ENCODE assay signal across 19 mouse cellular contexts in genomic region chr13:24497001-24497400, GRCm38 (mm10).
A peak's percentile ranks its signal among the peaks of the same experiment; 100 is the strongest.
DNase-seq lines count a peak whose midpoint lies in the region; ATAC-seq lines count a peak whose summit lies in the region.
"Had no signal": no experiment of that assay in that cellular context is flagged by ENCODE, and none has a peak within 500 bp of the region (broad histone marks: within the 10 kb centered on the region; RNA-seq: fewer than 3 reads in every experiment).

No protein-coding gene starts in this region.

- DNase-seq in MEL-GATA-1-ER (ENCODE audit: extremely low read depth, low read depth): peak; percentile 62
- DNase-seq in thymus, postnatal 0 days (ENCODE audit: low spot score): peak; percentile 70
- no peak for DNase-seq in MN1 (ENCODE audit: low spot score)
- no peak for DNase-seq in gastrocnemius, postnatal 4 days (ENCODE audit: low spot score in 2 of 2)
- DNase-seq: adrenal gland, postnatal 36 days; cerebellum, adult 8-10 months; gastrocnemius, postnatal 14 days; kidney, adult 8-10 months; kidney, postnatal 25 days; right cerebral cortex, postnatal 25 days had no signal

- WGBS in liver, embryonic 15.5 days (ENCODE audit: insufficient replicate concordance): 25% methylated on average over 12 of the region's 12 CpGs
- 74% methylated on average over 12 of the region's 12 CpGs for WGBS in intestine, embryonic 16.5 days

- H3K36me3 ChIP-seq in liver, embryonic 15.5 days (replicated peaks): no peaks in the 10 kb centered on the region
- no peaks in the 10 kb centered on the region for H3K36me3 ChIP-seq in intestine, embryonic 16.5 days (ENCODE audit: control insufficient read depth, insufficient read depth, low read length)
- H3K36me3 ChIP-seq: embryonic facial prominence, embryonic 10.5 days; midbrain, embryonic 12.5 days; stomach, embryonic 15.5 days had no signal

- peaks cover 58% of the 10 kb centered on the region for H3K4me1 ChIP-seq in liver, embryonic 15.5 days (replicated peaks)
- no peaks in the 10 kb centered on the region for H3K4me1 ChIP-seq in intestine, embryonic 16.5 days (ENCODE audit: control insufficient read depth, insufficient read depth, low read length)
- H3K4me1 ChIP-seq: stomach, embryonic 15.5 days had no signal

- H3K4me3 ChIP-seq in liver, embryonic 15.5 days (replicated peaks): no peak overlapping the region
- H3K4me3 ChIP-seq in intestine, embryonic 16.5 days (ENCODE audit: low read length): no peak overlapping the region
- H3K4me3 ChIP-seq: embryonic facial prominence, embryonic 10.5 days; midbrain, embryonic 12.5 days; stomach, embryonic 15.5 days had no signal

- H3K9me3 ChIP-seq in liver, embryonic 15.5 days (replicated peaks): no peaks in the 10 kb centered on the region
- no peaks in the 10 kb centered on the region for H3K9me3 ChIP-seq in intestine, embryonic 16.5 days (ENCODE audit: control insufficient read depth, low read length)
- H3K9me3 ChIP-seq: embryonic facial prominence, embryonic 10.5 days; midbrain, embryonic 12.5 days; stomach, embryonic 15.5 days had no signal

- H3K9ac ChIP-seq in liver, embryonic 15.5 days: no peak overlapping the region
- no peak overlapping the region for H3K9ac ChIP-seq in intestine, embryonic 16.5 days (ENCODE audit: low read depth, low read length)
- H3K9ac ChIP-seq: midbrain, embryonic 12.5 days; stomach, embryonic 15.5 days had no signal

- H3K27ac ChIP-seq in liver, embryonic 15.5 days (replicated peaks): no peak overlapping the region; the same call in 1 of the 2 replicates
- no peak overlapping the region for H3K27ac ChIP-seq in intestine, embryonic 16.5 days (ENCODE audit: low read length)
- H3K27ac ChIP-seq: embryonic facial prominence, embryonic 10.5 days; macrophage; midbrain, embryonic 12.5 days; stomach, embryonic 15.5 days had no signal

- ATAC-seq in common myeloid progenitor, adult 5-6 weeks (replicated peaks; ENCODE audit: low read depth, poor library complexity, severe bottlenecking): peak; percentile 33
- ATAC-seq in liver, embryonic 15.5 days (ENCODE audit: insufficient read depth): peak; percentile 79
- ATAC-seq in intestine, embryonic 16.5 days: no peak
- ATAC-seq: forebrain, embryonic 14.5 days had no signal

- peak overlapping the region; percentile 24 for H3K4me2 ChIP-seq in liver, embryonic 15.5 days
- no peak overlapping the region for H3K4me2 ChIP-seq in intestine, embryonic 16.5 days (ENCODE audit: low read depth, low read length)
- H3K4me2 ChIP-seq: heart, embryonic 11.5 days; midbrain, embryonic 12.5 days; stomach, embryonic 15.5 days had no signal

- no peaks in the 10 kb centered on the region for H3K27me3 ChIP-seq in liver, embryonic 15.5 days
- no peaks in the 10 kb centered on the region for H3K27me3 ChIP-seq in intestine, embryonic 16.5 days (replicated peaks; ENCODE audit: control insufficient read depth, insufficient read depth, low read length)
- H3K27me3 ChIP-seq: midbrain, embryonic 12.5 days; stomach, embryonic 15.5 days had no signal

Comparison
In these comparisons a context has a peak if more than half of its experiments do, and no peak if none do; other contexts are left out.
1. DNase-seq: peak in MEL-GATA-1-ER (single experiment) and thymus, postnatal 0 days (single experiment); none in MN1 (single experiment) and gastrocnemius, postnatal 4 days (0 of 2).